Mouse (Mus musculus) liver, adult 2 months (tissue): ENCODE data around the gene Ciita.

Experiments used
- CTCF ChIP-seq: fragments of 200-500 bp; IDR thresholded peaks from 2 replicates; pipeline ENCODE4 v1.5.1; 2011; ENCODE audit warnings: low read depth, low read length, control low read depth
- POLR2A ChIP-seq: fragments of 200-500 bp; IDR thresholded peaks from 2 replicates; pipeline ENCODE4 v1.6.1; 2011; ENCODE audit warnings: low read length, control low read depth; ENCODE audit not compliant: insufficient read depth; ENCODE audit errors: extremely low read depth

DNA sequence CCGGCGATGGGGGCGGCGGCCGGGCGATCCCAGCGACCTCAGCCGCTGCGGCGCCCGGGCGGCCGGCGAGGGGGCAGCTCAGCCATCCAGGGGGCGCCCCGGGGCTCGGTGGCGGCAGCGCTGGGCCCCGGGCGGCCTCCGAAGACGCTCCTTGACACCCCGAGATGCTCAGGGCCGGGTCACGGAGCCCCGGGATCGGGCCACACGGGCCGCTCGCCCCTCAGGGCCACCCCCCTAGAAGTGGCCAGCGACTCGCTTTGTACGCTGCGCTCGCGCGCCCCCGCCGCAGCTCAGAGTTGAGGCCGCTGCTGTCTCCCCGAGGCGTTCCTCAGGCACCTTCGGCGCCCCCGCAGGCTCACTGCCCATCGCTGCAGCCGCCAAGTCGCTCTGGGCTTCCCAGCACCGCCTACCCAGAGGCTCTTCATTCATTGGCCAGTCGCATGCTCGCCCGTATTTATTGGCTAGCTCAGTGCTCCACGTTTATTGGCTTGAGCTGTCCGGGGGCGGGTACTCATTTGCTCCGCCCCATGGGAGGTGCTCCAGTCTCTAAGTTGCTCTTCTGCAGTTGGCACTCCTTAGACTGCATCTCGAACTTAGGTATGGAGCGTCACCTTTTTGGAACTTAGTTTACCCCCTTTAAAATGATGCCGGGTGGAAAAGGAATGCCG is 63.0 kb downstream of the Ciita start, which contains the start of gene Dexi:
- TF ChIP-seq CTCF (0 out of 2 replicates have a peak, but pooled peaks have one; percentile 4), POLR2A (peak; percentile 96)
